Mouse (Mus musculus) ES-Bruce4 (cell line): ENCODE data around the gene Tmem97.

ENCODE experiments used
- CTCF ChIP-seq: IDR thresholded peaks from one replicate; pipeline ENCODE4 v1.8.1; 2011; ENCODE audit warnings: low read depth, low read length
- EP300 ChIP-seq: IDR thresholded peaks from 2 replicates; pipeline ENCODE4 v1.6.1; 2011; ENCODE audit warnings: low read depth, low read length; ENCODE audit not compliant: insufficient read depth

GRCm38 (mm10) chr11:78574975-78575374 lies 24.4 kb upstream of the Tmem97 start:
- TF ChIP-seq CTCF (no peak), EP300 (no peak)
